In genomic region chr5:30921256-30922033, GRCm38 (mm10) we compare ENCODE assay signal across 8 mouse cellular contexts. TPM values are rescaled to one million over a fixed set of nuclear protein-coding genes. Genes with fewer than 3 reads are reported as not detected.
DNase-seq lines count a peak whose midpoint lies in the region; ATAC-seq and TF ChIP-seq lines count a peak whose summit lies in the region.

TSS of gene Khk (plus strand) at chr5:30921431.

- peak within 1 kb of the TSS; percentile 70 for H3K9ac ChIP-seq in lung, embryonic 16.5 days (ENCODE audit: low read length)

- TF ChIP-seq POLR2A in thymus, adult 2 months (IDR thresholded peaks at IDR 0.05; ENCODE audit: control insufficient read depth, extremely low read depth, insufficient read depth, low read length, poor library complexity) = no peak

- H3K4me2 ChIP-seq in lung, embryonic 16.5 days (ENCODE audit: low read depth, low read length) = peak within 1 kb of the TSS; percentile 65

- peak; percentile 84 for ATAC-seq in lung, embryonic 16.5 days (ENCODE audit: low read depth)

- H3K9me3 ChIP-seq in hindbrain, embryonic 10.5 days = no peaks in the 10 kb centered on the region
- no peaks in the 10 kb centered on the region for H3K9me3 ChIP-seq in lung, embryonic 16.5 days (ENCODE audit: control insufficient read depth, low read length)

- peaks cover 43% of the 10 kb centered on the region for H3K4me1 ChIP-seq in hindbrain, embryonic 10.5 days (replicated peaks)
- H3K4me1 ChIP-seq in lung, embryonic 16.5 days (replicated peaks; ENCODE audit: control insufficient read depth, insufficient read depth, low read length) = peaks cover 23% of the 10 kb centered on the region
- H3K4me1 ChIP-seq in thymus, adult 2 months (replicated peaks; ENCODE audit: control insufficient read depth, insufficient read depth, low read length) = peaks cover 10% of the 10 kb centered on the region

- H3K4me3 ChIP-seq in hindbrain, embryonic 10.5 days = peak within 1 kb of the TSS; percentile 57
- H3K4me3 ChIP-seq in lung, embryonic 16.5 days (ENCODE audit: low read length) = peak within 1 kb of the TSS; percentile 56
- H3K4me3 ChIP-seq in thymus, adult 2 months (ENCODE audit: control insufficient read depth, insufficient read depth, low read length) = peak within 1 kb of the TSS; percentile 83

- TF ChIP-seq CTCF in thymus, adult 2 months (IDR thresholded peaks at IDR 0.05; ENCODE audit: borderline replicate concordance, control insufficient read depth, extremely low read depth, insufficient read depth, low read length, poor library complexity) = peak; percentile 94

- H3K27me3 ChIP-seq in hindbrain, embryonic 10.5 days (ENCODE audit: insufficient read depth, poor library complexity, severe bottlenecking) = peaks cover 12% of the 10 kb centered on the region
- no peaks in the 10 kb centered on the region; the same call in 1 of the 2 replicates for H3K27me3 ChIP-seq in lung, embryonic 16.5 days (ENCODE audit: control insufficient read depth, insufficient read depth, low read depth, low read length)
- H3K27me3 ChIP-seq in thymus, adult 2 months (ENCODE audit: control insufficient read depth, insufficient read depth, low read length) = no peaks in the 10 kb centered on the region

- 1% methylated on average over 39 of the region's 40 CpGs for WGBS in hindbrain, embryonic 10.5 days
- WGBS in lung, embryonic 16.5 days = under 1% methylated on average over 36 of the region's 40 CpGs
- WGBS in thymus, adult 2 months = under 1% methylated on average over 40 of the region's 40 CpGs

- H3K27ac ChIP-seq in hindbrain, embryonic 10.5 days = peak within 1 kb of the TSS; percentile 85
- H3K27ac ChIP-seq in lung, embryonic 16.5 days (ENCODE audit: low read length) = peak within 1 kb of the TSS; percentile 80
- H3K27ac ChIP-seq in thymus, adult 2 months (ENCODE audit: control insufficient read depth, insufficient read depth, low read length) = peak within 1 kb of the TSS; percentile 68

- DNase-seq in Muller cell, postnatal 12 days (ENCODE audit: inconsistent ontology term) = peak; percentile 88
- peak; percentile 94 for DNase-seq in cerebellum, adult 9-10 months
- DNase-seq in frontal cortex, adult 2 months (ENCODE audit: extremely low spot score in 1 of 2, low spot score in 1 of 2) = peak; percentile 67 to 94
- peak; percentile 95 for DNase-seq in hindbrain, embryonic 10.5 days (ENCODE audit: low spot score)
- peak; percentile 79 for DNase-seq in layer of hippocampus, adult 9-10 months (ENCODE audit: low spot score)
- peak; percentile 80 for DNase-seq in ovary, adult 18-20 months (ENCODE audit: low spot score)
- DNase-seq in thymus, adult 2 months = peak; percentile 94

- H3K36me3 ChIP-seq in hindbrain, embryonic 10.5 days = peaks cover 36% of the 10 kb centered on the region
- peaks cover 10% of the 10 kb centered on the region for H3K36me3 ChIP-seq in lung, embryonic 16.5 days (ENCODE audit: control insufficient read depth, insufficient read depth, low read length)
- H3K36me3 ChIP-seq in thymus, adult 2 months (ENCODE audit: control insufficient read depth, insufficient read depth, low read length) = no peaks in the 10 kb centered on the region

RNA-seq across cellular contexts. Expression of gene Khk, which starts in this region (rescaled TPM):
- 28.4 and 30.6 TPM in 2 replicates for polyA plus RNA-seq in frontal cortex, adult 2 months (2012; rRNA removed)
- 7.2 and 8.0 TPM in 2 replicates for polyA plus RNA-seq in hindbrain, embryonic 10.5 days (2016; fragmentation: Nextera tagmentation; extraction: Ambion mirVana)
- polyA plus RNA-seq in lung, embryonic 16.5 days (2015; fragmentation: Nextera tagmentation; extraction: Ambion mirVana) = 13.2 and 15.0 TPM in 2 replicates
- polyA plus RNA-seq in thymus, adult 2 months (2012; rRNA removed) = 28.3 and 32.0 TPM in 2 replicates

Comparison
In these comparisons a context has a peak if more than half of its experiments do, and no peak if none do; other contexts are left out.
1. Peak in every context shown above with its lines: DNase-seq, ATAC-seq, H3K4me3 ChIP-seq and H3K27ac ChIP-seq.